In genomic region chr11:98002627-98003026, GRCm38 (mm10) we compare ENCODE assay signal across 9 mouse cellular contexts. TPM values are rescaled to one million over a fixed set of nuclear protein-coding genes. Genes with fewer than 3 reads are reported as not detected.
A peak's percentile ranks its signal among the peaks of the same experiment; 100 is the strongest.
DNase-seq lines count a peak whose midpoint lies in the region; ATAC-seq lines count a peak whose summit lies in the region.
"Had no signal": no experiment of that assay in that cellular context is flagged by ENCODE, and none has a peak within 500 bp of the region (broad histone marks: within the 10 kb centered on the region; RNA-seq: fewer than 3 reads in every experiment).

No protein-coding gene starts in this region.

- peaks cover 3% of the 10 kb centered on the region; the same call in 1 of the 2 replicates for H3K36me3 ChIP-seq in embryonic facial prominence, embryonic 11.5 days (replicated peaks; ENCODE audit: control insufficient read depth, insufficient read depth, low read depth, low read length)
- H3K36me3 ChIP-seq in heart, embryonic 15.5 days = no peaks in the 10 kb centered on the region; the same call in 1 of the 2 replicates

- H3K4me1 ChIP-seq in embryonic facial prominence, embryonic 11.5 days (ENCODE audit: control insufficient read depth, insufficient read depth, low read length) = peaks cover 4% of the 10 kb centered on the region; the same call in 1 of the 2 replicates
- peaks cover 31% of the 10 kb centered on the region for H3K4me1 ChIP-seq in heart, embryonic 15.5 days (replicated peaks)

- no peak overlapping the region; the same call in 1 of the 2 replicates for H3K4me2 ChIP-seq in embryonic facial prominence, embryonic 11.5 days (ENCODE audit: low read depth, low read length)
- H3K4me2 ChIP-seq in heart, embryonic 15.5 days = peak overlapping the region; percentile 61

- peak; percentile 75 to 83 for DNase-seq in cerebellum, adult 18-20 months
- DNase-seq in cerebellum, adult 11-12 months = no peak
- peak; percentile 52 for DNase-seq in adrenal gland, adult 8-10 months
- DNase-seq in embryonic facial prominence, embryonic 11.5 days (ENCODE audit: low spot score) = peak; percentile 86
- peak; percentile 89 for DNase-seq in left cerebral cortex, postnatal 4 days
- peak; percentile 87 for DNase-seq in mesoderm, embryonic 11.5 days (ENCODE audit: low read depth, low spot score)
- DNase-seq in spleen, postnatal 4 days (ENCODE audit: low spot score in 2 of 2) = peak; percentile 87 to 97

- no peak for ATAC-seq in embryonic facial prominence, embryonic 11.5 days (replicated peaks; ENCODE audit: insufficient number of reproducible peaks, low FRiP score, low TSS enrichment, low read depth)
- no peak for ATAC-seq in heart, embryonic 15.5 days (replicated peaks; ENCODE audit: insufficient number of reproducible peaks, insufficient read depth, low FRiP score, low read depth)
- ATAC-seq: Patski had no signal

- 0 out of 2 replicates have a peak overlapping the region, but pooled peaks have one; percentile 3 for H3K9ac ChIP-seq in embryonic facial prominence, embryonic 11.5 days (replicated peaks; ENCODE audit: low read length)
- 0 out of 2 replicates have a peak overlapping the region, but pooled peaks have one; percentile 20 for H3K9ac ChIP-seq in heart, embryonic 15.5 days

- intact Hi-C loops in left cerebral cortex, postnatal 4 days (cut with DNase I) = no loop called here

- WGBS in embryonic facial prominence, embryonic 11.5 days = 11% methylated on average over 12 of the region's 12 CpGs
- 21% methylated on average over 12 of the region's 12 CpGs for WGBS in heart, embryonic 15.5 days

- no peaks in the 10 kb centered on the region for H3K9me3 ChIP-seq in embryonic facial prominence, embryonic 11.5 days (replicated peaks; ENCODE audit: control insufficient read depth, low read length)
- no peaks in the 10 kb centered on the region for H3K9me3 ChIP-seq in heart, embryonic 15.5 days (replicated peaks)

- H3K27me3 ChIP-seq in embryonic facial prominence, embryonic 11.5 days (ENCODE audit: control insufficient read depth, insufficient read depth, low read length) = peaks cover 8% of the 10 kb centered on the region; the same call in 1 of the 2 replicates
- H3K27me3 ChIP-seq in heart, embryonic 15.5 days = peaks cover 44% of the 10 kb centered on the region
- H3K27me3 ChIP-seq: Patski had no signal

- H3K4me3 ChIP-seq in embryonic facial prominence, embryonic 11.5 days (ENCODE audit: low read depth, low read length) = no peak overlapping the region
- peak overlapping the region; percentile 27 for H3K4me3 ChIP-seq in heart, embryonic 15.5 days

- no peak overlapping the region for H3K27ac ChIP-seq in embryonic facial prominence, embryonic 11.5 days (replicated peaks; ENCODE audit: low read depth, low read length)
- no peak overlapping the region for H3K27ac ChIP-seq in heart, embryonic 15.5 days

RNA-seq across cellular contexts. Expression of gene Arl5c, which starts 6.6 kb away (rescaled TPM):
- total RNA-seq in adrenal gland, adult 8-10 months (2022) = 1 to 10 TPM in 3 of 4 experiments, under 1 TPM in 1; 0.44 to 1.8 (median 1.4) TPM
- 4.6 and 5.7 TPM in 2 replicates for polyA plus RNA-seq in embryonic facial prominence, embryonic 11.5 days (2014; fragmentation: Nextera tagmentation; extraction: Ambion mirVana)
- 3.8 and 6.9 TPM in 2 replicates for polyA plus RNA-seq in heart, embryonic 15.5 days (2015; fragmentation: Nextera tagmentation; extraction: Ambion mirVana)
- total RNA-seq in left cerebral cortex, postnatal 4 days (2021) = 1 to 10 TPM; 2.2 to 2.5 TPM

RNA-seq across cellular contexts. Expression of gene Plxdc1, which starts 16.4 kb away (rescaled TPM):
- total RNA-seq in adrenal gland, adult 8-10 months (2022) = 10 to 100 TPM; 13.5 to 36.2 (median 24.0) TPM
- polyA plus RNA-seq in embryonic facial prominence, embryonic 11.5 days (2014; fragmentation: Nextera tagmentation; extraction: Ambion mirVana) = 0.11 and 0.17 TPM in 2 replicates
- 0.88 and 2.2 TPM in 2 replicates for polyA plus RNA-seq in heart, embryonic 15.5 days (2015; fragmentation: Nextera tagmentation; extraction: Ambion mirVana)
- 1 to 10 TPM; 2.1 to 2.4 TPM for total RNA-seq in left cerebral cortex, postnatal 4 days (2021)

RNA-seq across cellular contexts. Expression of gene Cacnb1, which starts 20.2 kb away (rescaled TPM):
- total RNA-seq in adrenal gland, adult 8-10 months (2022) = 10 to 100 TPM in 2 of 4 experiments, 1 to 10 TPM in 2; 7.8 to 18.8 (median 13.6) TPM
- 6.5 and 6.6 TPM in 2 replicates for polyA plus RNA-seq in embryonic facial prominence, embryonic 11.5 days (2014; fragmentation: Nextera tagmentation; extraction: Ambion mirVana)
- 5.8 and 8.5 TPM in 2 replicates for polyA plus RNA-seq in heart, embryonic 15.5 days (2015; fragmentation: Nextera tagmentation; extraction: Ambion mirVana)
- total RNA-seq in left cerebral cortex, postnatal 4 days (2021) = 100 to 1,000 TPM; 100 to 104 TPM

RNA-seq across cellular contexts. Expression of gene Rpl19, which starts 23.9 kb away (rescaled TPM):
- 1,000 to 10,000 TPM in 2 of 4 experiments, 100 to 1,000 TPM in 2; 894 to 1,148 (median 997) TPM for total RNA-seq in adrenal gland, adult 8-10 months (2022)
- polyA plus RNA-seq in embryonic facial prominence, embryonic 11.5 days (2014; fragmentation: Nextera tagmentation; extraction: Ambion mirVana) = 1,089 and 1,111 TPM in 2 replicates
- polyA plus RNA-seq in heart, embryonic 15.5 days (2015; fragmentation: Nextera tagmentation; extraction: Ambion mirVana) = 601 and 668 TPM in 2 replicates
- 100 to 1,000 TPM; 711 to 733 TPM for total RNA-seq in left cerebral cortex, postnatal 4 days (2021)

RNA-seq across cellular contexts. Expression of gene Stac2, which starts 50.6 kb away (rescaled TPM):
- 10 to 100 TPM in 1 of 4 experiments, 1 to 10 TPM in 3; 3.8 to 10.9 (median 6.6) TPM for total RNA-seq in adrenal gland, adult 8-10 months (2022)
- 0.18 and 0.69 TPM in 2 replicates for polyA plus RNA-seq in embryonic facial prominence, embryonic 11.5 days (2014; fragmentation: Nextera tagmentation; extraction: Ambion mirVana)
- polyA plus RNA-seq in heart, embryonic 15.5 days (2015; fragmentation: Nextera tagmentation; extraction: Ambion mirVana) = 0.78 and 1.0 TPM in 2 replicates
- 10 to 100 TPM in 1 of 2 experiments, 1 to 10 TPM in 1; 8.7 to 11.7 TPM for total RNA-seq in left cerebral cortex, postnatal 4 days (2021)

Comparison
In these comparisons a context has a peak if more than half of its experiments do, and no peak if none do; other contexts are left out.
1. RNA of gene Plxdc1, which starts 16.4 kb away (total RNA-seq): 13.5 to 36.2 TPM in adrenal gland, adult 8-10 months; 2.1 to 2.4 TPM in left cerebral cortex, postnatal 4 days; every median in the first group is over 4 times any median in the second.
2. RNA of gene Cacnb1, which starts 20.2 kb away (total RNA-seq): 100 to 104 TPM in left cerebral cortex, postnatal 4 days; 7.8 to 18.8 TPM in adrenal gland, adult 8-10 months; every median in the first group is over 4 times any median in the second.